Mouse (Mus musculus): ENCODE measurements around the gene Gli2. TPM values are rescaled to one million over a fixed set of nuclear protein-coding genes. Genes with fewer than 3 reads are reported as not detected.
A peak's percentile ranks its signal among the peaks of the same experiment; 100 is the strongest.

Gli2 gene
- polyA plus RNA-seq, 1 experiment from 2014 or later: 15.4 TPM

DNA sequence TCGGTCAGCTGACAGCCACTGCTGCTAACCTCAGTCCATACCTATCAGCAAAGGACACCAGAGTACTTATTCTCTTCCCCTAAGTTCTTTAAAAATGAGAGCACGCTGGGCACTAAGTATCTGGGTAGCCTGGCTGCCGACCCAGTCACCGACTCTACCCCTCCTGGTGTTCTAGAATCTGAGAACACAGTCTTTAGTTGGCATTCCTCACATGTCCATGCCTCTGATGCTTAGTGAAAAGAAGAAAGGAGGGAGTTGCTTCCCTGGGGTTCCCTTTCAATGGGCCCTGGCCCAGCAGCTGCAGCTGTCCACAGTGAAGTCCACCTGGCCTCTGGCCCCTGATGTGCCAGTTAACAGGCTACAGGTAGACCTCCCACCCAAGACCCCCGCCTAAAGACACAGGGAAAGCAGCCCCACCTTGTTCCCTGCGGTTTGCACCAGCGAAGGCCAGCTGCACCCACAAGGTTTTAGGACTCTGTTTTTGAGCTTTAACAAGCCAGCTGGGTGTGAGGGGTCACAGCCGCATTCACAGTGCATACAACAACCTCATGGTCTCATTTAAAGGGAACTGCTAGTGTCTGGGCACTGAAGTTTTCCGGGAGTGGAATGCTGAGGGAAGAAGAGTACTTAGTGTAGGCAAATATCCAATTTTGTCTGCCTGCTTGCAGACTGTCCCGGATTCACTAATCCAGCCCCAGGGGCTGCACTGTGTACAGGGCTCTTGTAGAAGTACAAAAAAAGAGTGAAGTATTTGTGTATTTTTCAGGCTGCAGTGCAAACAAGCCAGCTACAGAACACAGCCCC is 3.4 kb downstream of the Gli2 start:
- WGBS: 11% methylated on average over 10 of the region's 10 CpGs
- no peaks in the 10 kb centered on the region for H3K27me3 ChIP-seq
- peak overlapping the region; percentile 79; the same call in 1 of the 2 replicates for H3K9ac ChIP-seq
- no peak for ATAC-seq (ENCODE audit: insufficient number of reproducible peaks, insufficient read depth, low FRiP score, low TSS enrichment)
- peak overlapping the region; percentile 77 for H3K4me2 ChIP-seq (replicated peaks)
- no peaks in the 10 kb centered on the region for H3K9me3 ChIP-seq
- peak overlapping the region; percentile 69 for H3K4me3 ChIP-seq
- peak overlapping the region; percentile 99 for H3K27ac ChIP-seq
- no peaks in the 10 kb centered on the region for H3K36me3 ChIP-seq
- peaks cover 54% of the 10 kb centered on the region for H3K4me1 ChIP-seq

DNA sequence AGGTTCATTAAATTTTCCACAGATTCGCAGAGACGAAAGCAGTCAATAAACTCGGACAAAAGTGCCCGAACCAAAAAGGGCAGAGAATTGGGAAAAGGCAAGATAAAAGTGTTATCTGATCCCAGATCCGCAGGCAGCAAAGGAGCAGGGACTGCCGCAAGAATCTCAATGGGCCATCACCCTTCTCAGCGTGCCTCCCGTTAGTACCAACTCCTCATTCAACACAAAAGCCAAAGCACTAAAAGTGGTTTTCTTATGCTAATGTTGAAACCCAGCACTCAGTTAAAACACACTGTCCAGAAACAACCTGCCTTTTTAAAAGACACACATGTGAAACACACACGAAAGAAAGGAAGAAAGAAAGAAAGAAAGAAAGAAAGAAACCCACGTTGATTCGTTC is 4.4 kb downstream of the Gli2 start:
- H3K4me3 ChIP-seq: peak overlapping the region; percentile 49
- peaks cover 47% of the 10 kb centered on the region for H3K4me1 ChIP-seq
- peak overlapping the region; percentile 96 for H3K27ac ChIP-seq
- no peaks in the 10 kb centered on the region for H3K9me3 ChIP-seq
- no peaks in the 10 kb centered on the region for H3K27me3 ChIP-seq
- peak overlapping the region; percentile 73; the same call in 1 of the 2 replicates for H3K9ac ChIP-seq
- peak overlapping the region; percentile 77 for H3K4me2 ChIP-seq (replicated peaks)
- ATAC-seq (ENCODE audit: insufficient number of reproducible peaks, insufficient read depth, low FRiP score, low TSS enrichment): no peak
- no peaks in the 10 kb centered on the region for H3K36me3 ChIP-seq
- WGBS: 2% methylated on average over 11 of the region's 11 CpGs

DNA sequence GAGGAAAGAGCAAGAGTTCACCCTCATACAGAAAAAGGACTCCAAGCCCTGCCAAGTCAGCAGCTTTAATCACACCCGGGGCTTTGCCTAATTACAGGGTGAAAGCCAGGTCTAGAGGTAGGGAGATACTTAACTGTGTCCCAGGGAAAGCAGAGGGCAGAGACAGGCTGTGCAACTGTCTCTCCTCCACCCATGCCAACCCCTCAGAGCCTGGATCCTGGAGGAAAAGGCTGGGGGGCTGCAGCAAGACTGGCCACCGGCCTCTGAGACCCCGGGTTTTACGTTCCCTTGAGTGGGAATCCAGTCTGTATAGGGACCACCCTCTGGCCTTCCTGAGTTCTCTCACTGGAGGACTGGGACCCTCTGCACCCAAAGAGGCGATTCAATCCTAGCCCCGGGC is 4.9 kb downstream of the Gli2 start:
- Histone ChIP-seq H3K9ac (peak overlapping the region; percentile 73), H3K27ac (peak overlapping the region; percentile 96), H3K4me3 (peak overlapping the region; percentile 49), H3K36me3 (no peaks in the 10 kb centered on the region), H3K27me3 (no peaks in the 10 kb centered on the region), H3K4me2 (replicated peaks) (peak overlapping the region; percentile 77), H3K9me3 (no peaks in the 10 kb centered on the region), H3K4me1 (peaks cover 45% of the 10 kb centered on the region)
- WGBS: 3% methylated on average over 6 of the region's 6 CpGs
- no peak for ATAC-seq (ENCODE audit: insufficient number of reproducible peaks, insufficient read depth, low FRiP score, low TSS enrichment)

DNA sequence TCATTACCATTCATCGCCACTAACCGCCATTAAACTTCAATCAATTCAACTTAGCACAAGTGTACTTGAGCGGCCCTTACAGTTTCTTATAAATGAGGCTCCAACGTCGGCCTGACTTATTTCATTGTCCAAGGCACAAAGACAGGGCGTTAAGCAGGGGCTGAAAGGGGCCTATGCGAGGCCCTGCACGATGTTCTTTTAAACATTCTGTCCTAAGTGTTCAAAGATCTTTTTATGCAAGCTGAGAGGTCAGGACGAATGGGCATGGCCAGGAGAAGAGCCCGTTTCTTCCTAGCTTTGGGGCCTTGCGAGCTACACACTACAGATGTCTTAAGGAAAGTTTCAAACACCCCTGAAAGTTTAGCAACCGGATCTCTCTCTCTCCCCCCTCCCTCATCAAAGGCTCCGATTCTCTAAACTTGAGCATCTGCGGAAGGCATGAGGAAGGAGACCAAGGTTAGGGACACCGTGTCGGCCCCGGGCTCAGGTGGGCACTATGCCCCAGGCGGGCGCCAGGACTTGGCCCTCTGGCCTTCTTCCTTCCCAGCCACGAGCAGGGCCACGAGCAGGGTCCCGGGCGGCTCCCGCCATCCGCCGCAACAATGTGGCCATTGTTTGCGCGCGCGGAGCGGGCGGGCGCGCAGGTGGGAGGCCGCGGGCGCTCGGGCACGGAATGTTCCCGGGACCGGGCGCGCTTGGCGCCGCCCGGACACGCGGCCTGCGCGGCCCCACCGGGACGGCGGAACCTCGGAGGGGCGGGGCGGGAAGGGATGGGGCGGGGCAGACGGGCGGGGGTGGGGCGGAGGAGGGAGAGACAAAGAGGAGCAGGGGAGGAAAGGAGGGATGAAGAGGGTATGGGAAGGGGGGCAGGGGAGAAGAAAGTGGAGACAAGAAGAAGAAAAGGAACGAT is 5.7 kb downstream of the Gli2 start:
- H3K4me2 ChIP-seq (replicated peaks): peak overlapping the region; percentile 77
- H3K9ac ChIP-seq: peak overlapping the region; percentile 73
- peak overlapping the region; percentile 49 for H3K4me3 ChIP-seq
- H3K9me3 ChIP-seq: no peaks in the 10 kb centered on the region
- peak overlapping the region; percentile 96 for H3K27ac ChIP-seq
- WGBS: 2% methylated on average over 57 of the region's 61 CpGs
- no peaks in the 10 kb centered on the region for H3K27me3 ChIP-seq
- ATAC-seq (ENCODE audit: insufficient number of reproducible peaks, insufficient read depth, low FRiP score, low TSS enrichment): peak; percentile 18
- peaks cover 44% of the 10 kb centered on the region for H3K4me1 ChIP-seq
- H3K36me3 ChIP-seq: 0 out of 2 replicates have a peak, but pooled peaks cover under 1% of the 10 kb centered on the region

DNA sequence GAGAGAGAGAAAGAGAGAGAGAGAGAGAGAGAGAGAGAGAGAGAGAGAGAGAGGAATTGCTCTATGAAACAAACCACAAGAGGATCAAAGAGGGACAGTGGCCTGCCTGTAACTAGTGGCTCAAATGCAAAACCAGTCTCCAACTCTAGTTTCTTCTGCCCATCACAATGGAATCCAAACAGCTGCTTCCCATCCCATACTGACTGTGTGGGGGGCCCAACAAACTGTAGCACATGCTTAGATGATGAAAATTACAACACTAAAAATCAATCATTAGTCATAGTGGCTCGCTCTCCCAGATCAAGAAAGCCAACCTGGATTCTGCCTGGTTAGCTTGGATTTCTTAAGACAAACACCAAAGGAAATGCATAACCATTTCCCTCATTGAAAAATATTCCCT is 15.0 kb downstream of the Gli2 start:
- Histone ChIP-seq H3K9ac (no peak overlapping the region), H3K27me3 (no peaks in the 10 kb centered on the region), H3K36me3 (peaks cover 19% of the 10 kb centered on the region; the same call in 1 of the 2 replicates), H3K9me3 (no peaks in the 10 kb centered on the region), H3K4me3 (no peak overlapping the region), H3K4me1 (peaks cover 33% of the 10 kb centered on the region), H3K4me2 (replicated peaks) (no peak overlapping the region), H3K27ac (no peak overlapping the region)
- ATAC-seq (ENCODE audit: insufficient number of reproducible peaks, insufficient read depth, low FRiP score, low TSS enrichment): no peak
- WGBS: 83% methylated on average over 1 of the region's 1 CpGs

DNA sequence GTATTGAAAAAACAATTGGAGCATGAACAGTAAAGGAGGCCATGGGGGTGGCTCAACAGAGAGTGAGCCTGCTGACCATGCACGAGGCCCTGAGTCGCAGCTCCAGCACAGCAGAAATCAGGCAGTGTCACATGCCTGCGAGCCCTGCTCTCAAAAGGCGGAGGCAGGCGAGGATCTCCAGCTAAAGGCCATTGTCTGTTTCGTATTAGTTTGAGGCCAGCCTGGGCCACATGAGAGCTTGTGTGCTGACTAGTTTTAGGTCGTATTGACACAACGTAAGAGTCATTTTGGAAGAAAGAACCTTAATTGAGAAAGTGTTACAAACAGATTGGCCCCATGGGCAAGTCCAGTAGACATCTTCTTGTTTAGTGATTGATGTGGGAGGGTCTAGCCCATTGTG is 17.5 kb downstream of the Gli2 start:
- Histone ChIP-seq H3K4me2 (replicated peaks) (no peak overlapping the region), H3K9ac (no peak overlapping the region), H3K27me3 (no peaks in the 10 kb centered on the region), H3K27ac (no peak overlapping the region), H3K9me3 (no peaks in the 10 kb centered on the region), H3K4me1 (peaks cover 44% of the 10 kb centered on the region), H3K4me3 (no peak overlapping the region), H3K36me3 (peaks cover 10% of the 10 kb centered on the region; the same call in 1 of the 2 replicates)
- ATAC-seq (ENCODE audit: insufficient number of reproducible peaks, insufficient read depth, low FRiP score, low TSS enrichment): no peak
- 27% methylated on average over 8 of the region's 8 CpGs for WGBS

DNA sequence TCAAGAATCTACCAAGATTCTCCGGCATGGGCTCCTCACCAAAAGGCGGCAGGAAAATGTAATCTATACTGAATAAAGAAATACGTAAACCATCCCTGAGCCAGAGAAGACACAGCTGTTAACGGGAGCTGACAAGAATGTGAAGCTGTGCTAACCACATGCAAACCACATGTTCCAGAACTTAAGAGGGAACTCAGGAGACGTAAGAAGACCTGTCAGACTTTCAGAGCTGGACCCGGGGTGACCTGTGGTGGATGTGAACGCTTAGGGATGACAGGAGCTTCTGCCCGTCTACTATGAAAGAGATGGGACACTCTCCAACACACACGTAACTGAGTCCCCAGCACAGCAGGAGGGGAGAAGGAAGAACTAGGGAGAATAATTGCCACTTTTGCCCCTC is 18.1 kb downstream of the Gli2 start:
- H3K27ac ChIP-seq: peak overlapping the region; percentile 69
- peaks cover 5% of the 10 kb centered on the region; the same call in 1 of the 2 replicates for H3K36me3 ChIP-seq
- H3K4me3 ChIP-seq: no peak overlapping the region
- H3K4me1 ChIP-seq: peaks cover 44% of the 10 kb centered on the region
- no peak overlapping the region for H3K9ac ChIP-seq
- H3K27me3 ChIP-seq: no peaks in the 10 kb centered on the region
- WGBS: 22% methylated on average over 9 of the region's 9 CpGs
- no peaks in the 10 kb centered on the region for H3K9me3 ChIP-seq
- H3K4me2 ChIP-seq (replicated peaks): no peak overlapping the region
- ATAC-seq (ENCODE audit: insufficient number of reproducible peaks, insufficient read depth, low FRiP score, low TSS enrichment): no peak

DNA sequence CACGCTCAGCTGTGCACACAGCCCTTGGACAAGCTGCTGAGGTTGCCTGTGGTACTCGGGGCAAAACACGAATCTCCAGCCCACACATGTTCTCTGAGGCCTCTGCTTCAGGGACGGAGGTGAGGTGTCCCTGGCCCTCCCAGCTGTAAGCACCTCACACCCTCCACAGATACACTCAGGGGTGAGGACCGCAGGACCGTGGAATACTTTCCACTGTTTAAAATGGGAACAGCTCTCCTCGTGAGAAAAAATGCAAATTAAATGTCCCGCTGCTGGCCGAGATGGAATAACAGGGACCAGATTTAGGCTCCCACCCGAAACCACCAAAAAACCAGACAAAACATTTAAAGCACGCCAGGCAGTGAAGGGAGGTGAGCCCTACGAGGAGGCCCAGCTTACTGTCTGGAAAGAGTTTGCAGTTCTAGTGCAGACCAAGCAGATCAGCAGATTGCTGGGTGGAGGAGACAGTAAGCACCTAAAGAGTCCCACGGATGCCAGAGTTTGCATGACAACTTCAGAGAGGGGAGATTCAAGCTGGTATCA is 19.2 kb downstream of the Gli2 start:
- ATAC-seq (ENCODE audit: insufficient number of reproducible peaks, insufficient read depth, low FRiP score, low TSS enrichment): peak; percentile 26; the same call in 1 of the 2 replicates
- H3K4me2 ChIP-seq (replicated peaks): peak overlapping the region; percentile 24

DNA sequence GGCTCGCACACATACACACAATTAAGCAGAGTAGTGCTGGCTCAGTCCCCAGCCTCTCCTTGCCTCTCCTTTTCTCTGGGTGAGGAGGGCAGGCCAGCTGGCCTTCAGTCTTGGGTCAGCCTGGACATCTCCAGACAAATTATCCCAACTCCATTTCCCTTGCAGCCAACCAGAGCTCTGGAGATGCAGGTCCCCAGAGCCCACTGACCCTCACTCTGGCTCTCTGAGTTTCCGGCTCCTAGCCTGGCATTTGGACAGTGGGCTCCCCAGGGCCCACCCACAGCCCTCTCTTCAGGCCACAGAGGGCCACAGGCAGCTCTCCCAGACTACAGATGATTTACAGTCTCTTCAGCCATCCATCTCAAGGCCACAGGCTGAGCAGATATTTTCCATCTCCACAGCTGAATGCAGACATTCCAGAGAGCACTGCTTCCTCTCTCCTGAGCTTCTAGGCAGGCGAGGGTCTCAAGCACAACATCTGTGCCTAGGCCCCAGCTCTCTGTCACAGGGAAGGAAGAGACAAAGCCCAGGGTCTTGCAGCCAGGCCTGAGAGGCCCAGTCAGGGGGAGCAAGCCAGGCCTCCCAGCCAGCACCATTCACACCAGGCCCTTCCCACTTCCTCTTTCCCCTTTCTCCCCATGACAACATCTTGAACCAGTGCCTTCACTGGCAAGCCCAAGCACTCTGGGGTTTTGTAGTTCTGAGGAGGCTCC is 19.8 kb downstream of the Gli2 start:
- Histone ChIP-seq H3K4me3 (no peak overlapping the region), H3K4me1 (peaks cover 48% of the 10 kb centered on the region), H3K27ac (peak overlapping the region; percentile 93), H3K36me3 (0 out of 2 replicates have a peak, but pooled peaks cover 3% of the 10 kb centered on the region), H3K9ac (peak overlapping the region; percentile 31; the same call in 1 of the 2 replicates), H3K9me3 (no peaks in the 10 kb centered on the region), H3K4me2 (replicated peaks) (peak overlapping the region; percentile 24), H3K27me3 (no peaks in the 10 kb centered on the region)
- peak; percentile 84 for ATAC-seq (ENCODE audit: insufficient number of reproducible peaks, insufficient read depth, low FRiP score, low TSS enrichment)
- 41% methylated on average over 3 of the region's 3 CpGs for WGBS

More for the DNA sequence above, 19.2 kb downstream of the Gli2 start:
- Histone ChIP-seq H3K4me1 (peaks cover 48% of the 10 kb centered on the region), H3K27ac (peak overlapping the region; percentile 93), H3K4me3 (no peak overlapping the region), H3K27me3 (no peaks in the 10 kb centered on the region), H3K9ac (peak overlapping the region; percentile 31; the same call in 1 of the 2 replicates), H3K36me3 (peaks cover 3% of the 10 kb centered on the region; the same call in 1 of the 2 replicates), H3K9me3 (no peaks in the 10 kb centered on the region)
- 17% methylated on average over 13 of the region's 13 CpGs for WGBS

DNA sequence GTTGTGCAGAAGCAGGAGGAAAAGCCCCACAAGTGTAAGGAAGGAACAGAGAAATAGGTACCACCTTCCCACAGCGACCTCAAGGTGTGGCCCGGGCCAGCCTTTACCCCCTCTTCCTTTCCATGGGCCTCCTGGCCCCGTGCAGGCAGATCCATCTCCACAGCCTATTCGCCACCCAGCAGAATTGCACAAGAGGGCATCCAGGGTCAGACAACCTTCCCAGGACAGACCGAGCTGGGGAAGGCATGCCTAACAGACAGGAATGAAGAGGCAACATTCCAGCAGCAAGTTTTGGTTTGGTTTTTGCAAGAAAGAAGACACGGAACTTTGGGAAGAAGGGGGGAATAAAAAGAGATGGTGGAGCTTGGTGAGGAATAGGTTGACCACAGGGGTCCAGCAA is 22.2 kb downstream of the Gli2 start:
- no peak overlapping the region for H3K27ac ChIP-seq
- H3K9me3 ChIP-seq: no peaks in the 10 kb centered on the region
- ATAC-seq (ENCODE audit: insufficient number of reproducible peaks, insufficient read depth, low FRiP score, low TSS enrichment): no peak
- no peak overlapping the region for H3K9ac ChIP-seq
- no peak overlapping the region for H3K4me3 ChIP-seq
- H3K36me3 ChIP-seq: 0 out of 2 replicates have a peak, but pooled peaks cover 3% of the 10 kb centered on the region
- 66% methylated on average over 6 of the region's 6 CpGs for WGBS
- no peak overlapping the region for H3K4me2 ChIP-seq (replicated peaks)
- peaks cover 54% of the 10 kb centered on the region for H3K4me1 ChIP-seq
- no peaks in the 10 kb centered on the region for H3K27me3 ChIP-seq

Measured in embryonic facial prominence, embryonic 12.5 days (tissue).